Mouse (Mus musculus) olfactory bulb, adult 2 months (tissue): ENCODE results near the gene Nsl1.
"Not testable (repeated sequence)": the region's sequence is repeated elsewhere in the genome, so short reads cannot be mapped to it uniquely, and the experiment has no call there.

Experiments
- CTCF ChIP-seq: fragments of 200-500 bp; IDR thresholded peaks from 2 replicates; pipeline ENCODE4 v1.5.1; 2012; ENCODE audit warnings: low read depth, mild to moderate bottlenecking, low read length, moderate library complexity; ENCODE audit not compliant: insufficient read depth
- POLR2A ChIP-seq: fragments of 200-500 bp; IDR thresholded peaks from 2 replicates; pipeline ENCODE4 v1.6.1; 2012; ENCODE audit warnings: mild to moderate bottlenecking, low read depth, low read length, moderate library complexity; ENCODE audit not compliant: insufficient read depth

DNA sequence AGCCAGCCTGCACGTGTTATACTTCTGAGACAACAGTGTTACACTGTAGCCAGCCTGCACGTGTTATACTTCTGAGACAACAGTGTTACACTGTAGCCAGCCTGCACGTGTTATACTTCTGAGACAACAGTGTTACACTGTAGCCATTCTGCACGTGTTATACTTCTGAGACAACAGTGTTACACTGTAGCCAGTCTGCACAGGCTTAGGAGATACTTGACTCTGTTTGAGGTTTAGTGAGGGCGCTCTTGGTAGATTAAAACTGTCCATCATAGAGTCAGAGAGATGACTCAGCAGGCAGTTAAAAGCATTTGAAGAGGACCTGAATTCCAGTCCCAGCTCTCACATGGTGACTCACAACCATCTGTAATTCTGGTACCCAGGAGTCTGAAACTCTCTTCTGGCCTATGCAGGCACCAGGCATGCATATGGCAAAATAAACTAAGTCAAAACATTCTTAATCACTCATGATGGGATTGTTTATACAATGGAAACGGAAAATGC, 31.8 kb upstream of the Nsl1 start:
- TF ChIP-seq CTCF, POLR2A: not testable (repeated sequence)
